Mouse (Mus musculus): Measurements from ENCODE around the gene Rngtt. TPM values are rescaled to one million over a fixed set of nuclear protein-coding genes. Genes with fewer than 3 reads are reported as not detected.

The Rngtt gene
- total and polyA plus RNA-seq, 3 experiments, result 15.0 to 18.7 TPM; not detected in 1

GRCm38 (mm10) chr4:33342877-33343731, 33.0 kb downstream of the Rngtt start:
- Histone ChIP-seq H3K79me2 (ENCODE audit: control insufficient read depth, insufficient read depth, low read length, poor library complexity) (no peaks in the 10 kb centered on the region), H3K27me3 (ENCODE audit: control insufficient read depth in 1 of 2, insufficient read depth in 2 of 2, low read length in 2 of 2) (no peaks in the 10 kb centered on the region), H3K27ac (ENCODE audit: control insufficient read depth, low read depth, low read length) (no peak overlapping the region), H3K4me3 (ENCODE audit: control insufficient read depth in 1 of 2, insufficient read depth in 1 of 2, low read depth in 2 of 2, low read length in 2 of 2) (no peak overlapping the region), H3K9ac (ENCODE audit: control insufficient read depth, low read depth, low read length, poor library complexity, severe bottlenecking) (no peak overlapping the region), H3K36me3 (ENCODE audit: control insufficient read depth in 1 of 2, insufficient read depth in 2 of 2, low read length in 2 of 2) (peaks cover 10 to 21% of the 10 kb centered on the region in 2 experiments), H3K4me1 (ENCODE audit: control insufficient read depth in 1 of 2, insufficient read depth in 2 of 2, low read length in 2 of 2) (peaks cover 0 to 3% of the 10 kb centered on the region in 2 experiments; a peak in 1 of 4 replicates), H3K9me3 (replicated peaks; ENCODE audit: insufficient read depth, low read length) (no peaks in the 10 kb centered on the region)
- no peak for DNase-seq (ENCODE audit: low read depth, low spot score)
- TF ChIP-seq UBTF (IDR thresholded peaks at IDR 0.05; ENCODE audit: borderline replicate concordance, insufficient read depth, low read depth, low read length), result no peak
- TF ChIP-seq USF1 (IDR thresholded peaks at IDR 0.05; ENCODE audit: low read depth, low read length), result no peak
- TF ChIP-seq POLR2AphosphoS2 (IDR thresholded peaks at IDR 0.05; ENCODE audit: low read length), result no peak
- TF ChIP-seq ETS1 (IDR thresholded peaks at IDR 0.05; ENCODE audit: low read depth, low read length), result no peak
- no peak for TF ChIP-seq HCFC1 (IDR thresholded peaks at IDR 0.05; ENCODE audit: low read depth, low read length)
- TF ChIP-seq GATA1 (IDR thresholded peaks at IDR 0.05; ENCODE audit: low read depth, low read length), result no peak
- TF ChIP-seq POLR2AphosphoS5 (IDR thresholded peaks at IDR 0.05; ENCODE audit: borderline replicate concordance, low read depth, low read length), result no peak
- TF ChIP-seq TCF12 (IDR thresholded peaks at IDR 0.05; ENCODE audit: low read depth, low read length), result no peak
- no peak for TF ChIP-seq MYB (IDR thresholded peaks at IDR 0.05; ENCODE audit: low read depth, low read length)
- TF ChIP-seq CHD2 (IDR thresholded peaks at IDR 0.05; ENCODE audit: low read length), result no peak
- TF ChIP-seq JUND (IDR thresholded peaks at IDR 0.05; ENCODE audit: low read depth, low read length), result no peak
- no peak for TF ChIP-seq TAL1 (IDR thresholded peaks at IDR 0.05; ENCODE audit: low read length)
- TF ChIP-seq RAD21 (IDR thresholded peaks at IDR 0.05; ENCODE audit: low read depth, low read length), result no peak
- no peak for TF ChIP-seq ZC3H11A (IDR thresholded peaks at IDR 0.05; ENCODE audit: low read depth, low read length)
- TF ChIP-seq MAZ (IDR thresholded peaks at IDR 0.05; ENCODE audit: low read depth, low read length), result no peak
- TF ChIP-seq MEF2A (IDR thresholded peaks at IDR 0.05; ENCODE audit: extremely low read depth, insufficient replicate concordance, low read depth, low read length, poor library complexity, severe bottlenecking), result no peak
- no peak for TF ChIP-seq SMC3 (IDR thresholded peaks at IDR 0.05; ENCODE audit: low read depth, low read length)
- no peak for TF ChIP-seq SIN3A (IDR thresholded peaks at IDR 0.05; ENCODE audit: low read length)
- TF ChIP-seq EP300 (IDR thresholded peaks at IDR 0.05; ENCODE audit: low read depth in 1 of 2, low read length in 2 of 2), result no peak

DNA sequence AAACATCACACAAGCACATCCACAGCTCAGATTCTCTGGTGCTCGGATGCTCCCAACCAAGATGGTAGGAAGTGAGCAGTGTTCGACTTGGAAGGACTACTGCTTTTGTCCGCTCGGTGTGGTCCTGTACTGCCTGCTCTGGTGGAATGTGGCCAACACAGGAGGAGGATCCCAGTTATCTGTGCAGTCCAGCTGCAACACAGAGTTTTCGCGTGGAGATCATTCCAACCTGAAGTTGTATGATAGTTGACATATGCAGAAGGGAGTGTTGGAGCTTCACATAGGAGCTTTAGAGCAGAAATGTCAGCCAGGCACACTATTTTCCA, 33.6 kb downstream of the Rngtt start:
- no peaks in the 10 kb centered on the region for H3K27me3 ChIP-seq (ENCODE audit: control insufficient read depth in 1 of 2, insufficient read depth in 2 of 2, low read length in 2 of 2)
- H3K27ac ChIP-seq (ENCODE audit: control insufficient read depth, low read depth, low read length), result no peak overlapping the region
- H3K36me3 ChIP-seq (ENCODE audit: control insufficient read depth in 1 of 2, insufficient read depth in 2 of 2, low read length in 2 of 2), result peaks cover 6 to 23% of the 10 kb centered on the region in 2 experiments
- no peak for TF ChIP-seq SIN3A (IDR thresholded peaks at IDR 0.05; ENCODE audit: low read length)
- TF ChIP-seq EP300 (IDR thresholded peaks at IDR 0.05; ENCODE audit: low read depth in 1 of 2, low read length in 2 of 2), result peak in 1 of 2 experiments; percentile 24; a peak in 1 of 4 replicates
- TF ChIP-seq TCF12 (IDR thresholded peaks at IDR 0.05; ENCODE audit: low read depth, low read length), result peak; percentile 40; the same call in 1 of the 2 replicates
- TF ChIP-seq ZC3H11A (IDR thresholded peaks at IDR 0.05; ENCODE audit: low read depth, low read length), result no peak
- TF ChIP-seq RAD21 (IDR thresholded peaks at IDR 0.05; ENCODE audit: low read depth, low read length), result no peak
- TF ChIP-seq NRF1 (IDR thresholded peaks at IDR 0.05; ENCODE audit: insufficient read depth, low read depth, low read length, poor library complexity, severe bottlenecking), result no peak
- TF ChIP-seq UBTF (IDR thresholded peaks at IDR 0.05; ENCODE audit: borderline replicate concordance, insufficient read depth, low read depth, low read length), result no peak
- peak; percentile 64 for TF ChIP-seq TAL1 (IDR thresholded peaks at IDR 0.05; ENCODE audit: low read length)
- TF ChIP-seq MXI1 (IDR thresholded peaks at IDR 0.05; ENCODE audit: low read depth, low read length), result no peak
- H3K9ac ChIP-seq (ENCODE audit: control insufficient read depth, low read depth, low read length, poor library complexity, severe bottlenecking), result no peak overlapping the region
- H3K4me1 ChIP-seq (ENCODE audit: control insufficient read depth in 1 of 2, insufficient read depth in 2 of 2, low read length in 2 of 2), result no peaks in the 10 kb centered on the region
- DNase-seq (ENCODE audit: low read depth, low spot score), result peak; percentile 40
- no peaks in the 10 kb centered on the region for H3K9me3 ChIP-seq (replicated peaks; ENCODE audit: insufficient read depth, low read length)
- H3K79me2 ChIP-seq (ENCODE audit: control insufficient read depth, insufficient read depth, low read length, poor library complexity), result no peaks in the 10 kb centered on the region
- no peak overlapping the region for H3K4me3 ChIP-seq (ENCODE audit: control insufficient read depth in 1 of 2, insufficient read depth in 1 of 2, low read depth in 2 of 2, low read length in 2 of 2)
